Mouse (Mus musculus) ES-E14 (cell line): Measurements from ENCODE around the gene Zmym3.

Experiments
- CHD2 ChIP-seq: IDR thresholded peaks from 2 replicates; pipeline ENCODE4 v1.6.1; 2014; ENCODE audit warnings: mild to moderate bottlenecking, low read depth, low read length, inconsistent platforms
- HCFC1 ChIP-seq: IDR thresholded peaks from 2 replicates; pipeline ENCODE4 v1.6.1; 2012; ENCODE audit warnings: low read length, inconsistent platforms, borderline replicate concordance; ENCODE audit not compliant: insufficient read depth
- MAFK ChIP-seq: IDR thresholded peaks from 2 replicates; pipeline ENCODE4 v1.6.1; 2014; ENCODE audit warnings: mild to moderate bottlenecking, low read depth, low read length, inconsistent platforms; ENCODE audit not compliant: insufficient read depth
- ZC3H11A ChIP-seq: IDR thresholded peaks from 2 replicates; pipeline ENCODE4 v1.6.1; 2012; ENCODE audit warnings: low read depth, mild to moderate bottlenecking, inconsistent platforms, low read length, borderline replicate concordance
- ZNF384 ChIP-seq: IDR thresholded peaks from 2 replicates; pipeline ENCODE4 v1.6.1; 2012; ENCODE audit warnings: low read depth, low read length, inconsistent platforms

GRCm38 (mm10) chrX:101429976-101430375 lies 9.3 kb upstream of the Zmym3 start:
- TF ChIP-seq CHD2 (no peak), ZC3H11A (no peak), MAFK (no peak), ZNF384 (no peak), HCFC1 (no peak)
